Mouse (Mus musculus) ZHBTc4 (cell line): ENCODE measurements at regions not wholly inside any gene's neighbourhood (a gene's known extent, or its start where the extent isn't known, plus 50 kb on each side); places are given as distances from the start of the nearest gene placed in this dataset.
A peak's percentile ranks its signal among the peaks of the same experiment; 100 is the strongest.

ENCODE experiments used
- DNase-seq: peaks from one replicate; pipeline ENCODE4 v3.0.0-alpha.2; 2011; ENCODE audit warnings: low read depth, low spot score

DNA sequence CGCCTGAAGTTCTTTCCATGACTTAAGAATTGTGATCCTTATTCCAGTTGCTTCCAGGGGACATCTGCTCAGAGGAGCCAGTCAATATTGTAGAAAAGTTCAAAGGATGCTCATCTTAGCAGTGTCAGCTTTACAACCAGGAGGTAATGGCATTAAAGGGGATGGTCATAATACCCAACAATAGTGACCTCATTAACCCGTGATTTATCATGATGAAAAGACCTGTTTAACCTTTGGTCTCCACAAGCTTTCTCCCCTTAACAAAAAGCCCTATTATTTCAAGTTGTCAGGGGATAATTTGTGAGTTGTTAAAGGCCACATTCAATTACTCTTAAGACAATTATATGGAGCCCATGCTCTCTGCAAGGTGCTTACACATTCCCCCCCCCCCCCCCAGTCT, 54.3 kb upstream of the Htatip2 start:
- DNase-seq = no peak

DNA sequence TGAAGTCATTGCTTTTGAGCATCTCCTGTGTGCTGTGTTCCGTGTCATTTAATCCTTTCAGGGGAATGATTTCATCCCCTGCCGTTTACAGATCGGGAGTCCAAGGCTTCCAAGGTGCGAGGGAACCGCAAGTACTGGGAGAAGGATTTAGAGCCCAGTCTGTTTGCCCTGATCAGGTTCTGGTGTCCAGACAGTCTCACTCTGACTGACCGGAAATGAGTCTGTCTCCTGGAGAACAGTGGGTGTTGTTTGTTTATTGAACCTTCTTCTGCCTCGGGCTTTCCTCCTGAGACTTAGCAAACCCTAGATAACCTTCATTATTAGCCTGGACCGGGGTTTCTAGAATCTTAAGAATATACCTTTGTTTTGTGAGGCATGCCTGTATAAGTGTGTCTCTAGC, 58.2 kb upstream of the Htatip2 start:
- no peak for DNase-seq

DNA sequence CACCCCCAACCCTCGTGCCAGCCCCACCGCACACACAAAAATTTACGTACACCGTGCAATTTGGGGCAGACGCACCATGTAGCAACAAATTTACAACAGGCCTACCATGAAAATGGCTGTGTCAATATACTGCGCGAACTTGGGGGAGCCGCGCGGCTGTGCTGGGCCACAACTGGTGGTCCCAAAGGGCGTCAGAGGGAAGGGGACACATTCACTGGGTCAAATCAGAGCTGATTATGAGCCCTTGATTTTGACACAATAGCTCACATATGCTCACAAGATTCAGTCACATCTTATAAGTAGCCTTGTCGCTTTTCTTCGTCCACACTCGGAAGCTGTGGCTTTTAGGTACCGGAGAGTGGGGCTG, 58.9 kb upstream of the Htatip2 start:
- DNase-seq = no peak

DNA sequence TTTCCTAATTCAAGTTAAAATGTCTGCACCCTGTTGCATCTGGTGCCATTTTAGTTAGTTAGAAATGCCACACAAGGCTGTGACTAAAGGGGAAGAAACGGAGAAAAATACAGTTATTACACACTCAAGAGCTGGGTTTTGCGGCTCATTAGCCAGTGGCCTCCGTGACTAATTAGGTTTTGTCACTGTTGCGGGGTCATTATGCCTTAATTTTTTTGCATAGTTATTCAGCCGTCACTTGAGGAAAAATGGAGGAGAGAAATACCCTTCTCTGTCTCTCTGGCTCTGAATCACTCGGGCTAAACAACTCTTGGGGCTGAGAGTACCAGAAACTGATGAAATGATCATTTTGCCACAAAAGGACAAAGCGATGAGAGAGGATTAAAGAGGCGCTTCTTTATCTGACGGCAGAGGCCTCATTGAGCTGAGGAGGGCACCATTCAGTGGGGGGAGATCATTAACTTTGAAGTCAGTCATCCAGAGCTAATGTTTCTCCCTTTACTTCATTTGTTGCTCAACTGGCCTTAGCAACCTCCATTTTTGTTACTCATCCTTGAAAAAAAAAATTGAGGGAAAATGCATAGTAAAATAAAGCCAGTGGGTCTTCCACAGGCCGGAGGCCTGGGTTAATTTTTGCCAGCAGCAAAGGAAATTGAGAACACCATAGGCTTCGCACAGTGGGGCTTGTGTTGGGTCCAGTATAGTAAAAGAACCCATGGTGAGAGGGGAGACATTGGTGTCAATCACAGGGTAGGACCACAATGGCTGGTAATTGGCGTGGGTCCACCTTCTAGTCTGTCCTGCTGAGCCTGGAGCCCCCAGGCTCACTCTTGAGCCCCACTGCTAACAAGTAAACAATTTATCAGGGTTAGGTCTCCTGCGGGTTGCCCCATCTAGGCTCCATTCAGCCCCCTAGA, 59.5 kb upstream of the Htatip2 start:
- DNase-seq = no peak

DNA sequence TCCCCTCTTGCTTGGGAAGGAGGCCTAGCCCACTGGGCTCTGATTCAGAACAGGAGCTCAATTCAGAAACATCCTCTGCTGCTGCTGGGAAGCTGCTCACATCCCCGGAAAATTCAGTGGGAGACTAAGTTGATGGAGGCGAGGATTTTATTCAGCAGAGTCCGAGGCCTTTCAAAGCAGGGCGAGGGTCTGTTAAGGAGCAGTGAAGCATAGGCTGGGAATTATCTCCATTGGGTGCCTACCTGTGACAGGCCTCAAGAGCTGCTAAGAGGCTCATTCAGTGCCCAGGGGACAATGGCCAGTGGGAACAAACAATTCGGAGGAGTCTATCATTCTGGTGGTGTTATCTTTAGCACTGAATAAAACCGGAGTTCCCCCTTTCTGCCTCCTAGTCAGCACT, 59.6 kb upstream of the Dbx1 start:
- DNase-seq = no peak

DNA sequence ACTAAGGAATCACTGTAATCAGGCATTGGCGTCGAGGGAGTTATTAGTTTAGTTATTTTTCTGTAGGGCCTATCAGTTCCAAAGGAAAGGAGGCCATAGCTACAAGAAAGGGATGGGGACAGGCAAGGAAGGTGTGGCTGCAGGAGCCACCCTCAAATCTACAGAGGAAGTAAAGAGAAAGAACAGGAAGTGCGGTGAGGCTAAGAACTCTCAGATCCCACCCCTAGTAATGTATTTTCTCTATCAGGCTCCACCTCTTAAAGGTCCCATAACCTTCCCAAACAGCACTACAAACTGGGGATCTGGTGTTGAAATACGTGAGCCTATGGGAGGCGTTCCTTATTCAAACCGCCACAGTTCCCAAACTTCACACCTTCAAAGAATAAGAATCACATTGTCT, 52.9 kb upstream of the Dbx1 start:
- peak; percentile 58 for DNase-seq

DNA sequence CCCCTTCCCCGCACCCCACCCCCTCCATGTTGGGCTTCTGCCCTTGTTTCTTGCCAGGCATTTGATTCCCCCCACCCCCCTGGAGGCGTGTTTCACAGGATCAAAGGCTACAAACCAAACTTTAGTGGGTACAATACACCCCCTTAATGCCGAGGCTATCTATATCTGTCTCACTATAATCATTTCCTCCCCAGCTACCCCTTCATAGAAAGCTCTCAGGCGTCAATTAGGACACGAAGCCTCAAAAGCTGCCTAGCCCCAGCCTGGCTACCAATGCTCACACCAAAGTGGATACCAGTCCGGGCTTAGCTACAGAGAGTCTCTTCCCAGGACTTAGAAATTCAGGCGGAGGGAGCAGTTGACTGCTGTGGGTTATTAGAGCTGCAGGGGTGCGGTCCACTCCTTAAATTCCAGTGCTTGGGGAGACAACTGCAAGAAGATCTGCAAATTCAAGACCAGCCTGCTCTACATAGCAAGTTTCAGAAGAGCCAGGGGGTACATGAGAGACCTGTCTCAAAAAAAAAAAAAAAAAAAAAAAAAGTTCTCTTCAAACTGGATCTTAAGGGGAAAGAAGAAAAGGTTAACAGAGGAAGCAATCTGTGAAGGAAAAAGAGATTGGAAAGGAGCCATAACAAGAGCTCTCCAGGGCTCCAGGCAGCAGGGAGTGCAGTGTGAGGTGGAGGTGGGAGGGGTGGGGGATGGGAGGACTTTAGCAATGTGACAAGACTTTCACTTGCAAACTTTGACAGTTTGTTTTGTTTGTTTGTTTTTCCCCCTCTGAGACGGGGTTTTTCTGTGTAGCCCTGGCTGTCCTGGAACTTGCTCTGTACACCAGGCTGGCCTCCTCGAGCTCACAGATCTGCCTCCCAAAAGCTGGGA, 52.1 kb upstream of the Dbx1 start:
- DNase-seq = peak; percentile 57

DNA sequence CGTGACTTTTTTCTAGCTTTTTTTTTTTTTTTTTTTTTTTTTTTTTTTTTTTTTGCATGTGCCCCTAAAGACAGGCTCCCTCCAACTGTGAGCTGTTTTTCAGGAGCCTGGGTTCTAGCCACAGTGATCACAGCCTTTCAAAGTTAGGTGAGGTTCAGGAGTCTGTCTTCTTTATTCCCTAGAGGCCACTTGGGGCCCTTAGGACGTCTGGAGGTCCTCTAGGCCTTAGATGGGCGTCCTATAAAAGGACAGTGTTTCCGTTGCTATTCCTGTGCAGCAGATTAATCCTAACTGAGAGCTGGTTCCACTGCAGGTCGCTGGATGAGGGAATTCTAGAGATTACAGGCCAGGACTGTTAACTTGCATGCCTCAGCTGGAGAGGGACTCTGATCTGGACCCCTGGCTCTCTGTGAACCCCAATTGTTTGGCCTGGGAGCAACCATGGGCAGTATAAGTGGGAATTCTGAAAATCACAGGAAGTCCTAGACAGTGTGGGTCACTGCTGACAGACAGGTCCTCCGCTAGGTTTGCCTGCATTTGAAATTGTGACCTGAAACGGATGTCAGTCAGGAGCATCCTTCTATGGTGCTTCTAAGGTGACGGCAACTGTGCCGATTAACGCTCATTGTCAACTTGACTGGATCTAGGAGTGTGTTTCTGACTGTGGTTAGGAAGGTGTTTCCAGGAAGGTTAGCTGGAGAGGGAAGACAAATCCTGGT, 51.2 kb upstream of the Dbx1 start:
- DNase-seq = no peak

DNA sequence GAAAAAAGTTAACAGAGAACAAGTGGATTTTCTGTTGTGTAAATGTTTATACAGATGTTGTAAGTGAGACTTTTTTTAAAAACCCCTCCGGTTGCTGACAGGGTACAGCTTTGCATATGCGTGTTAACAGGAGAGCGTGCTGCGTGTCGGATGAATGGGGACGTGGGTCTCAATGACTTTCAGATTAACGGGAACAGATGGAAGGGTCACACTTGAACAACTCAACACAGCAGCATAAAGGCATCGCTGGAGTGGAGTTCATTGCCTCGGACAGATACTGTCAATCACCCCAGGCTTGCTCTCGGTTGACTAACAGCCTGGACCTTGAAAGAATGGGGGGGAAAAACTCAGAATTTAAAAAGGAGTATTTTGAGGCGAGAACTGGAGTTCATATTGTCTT, 50.3 kb upstream of the Dbx1 start:
- DNase-seq = no peak
